Mouse (Mus musculus) stomach, postnatal 0 days (tissue): ENCODE data around the gene Gtf2ird2. TPM values are rescaled to one million over a fixed set of nuclear protein-coding genes. Genes with fewer than 3 reads are reported as not detected.
A peak's percentile ranks its signal among the peaks of the same experiment; 100 is the strongest.

Experiments used
- ATAC-seq: fragments of 200-750 bp; cut with Nextera tagmentation; 2 replicates; pipeline ENCODE4 v1.8.0; 2017; ENCODE audit not compliant: low FRiP score, low TSS enrichment
- DNase-seq: peaks from one replicate; pipeline ENCODE4 v3.0.0-alpha.2; 2016; ENCODE audit warnings: low spot score
- H3K27ac ChIP-seq: fragments of 300-500 bp; sonication (generic); replicated peaks from 2 replicates; pipeline ENCODE4 v1.5.1; 2014; ENCODE audit warnings: mild to moderate bottlenecking, control low read depth
- H3K27me3 ChIP-seq: fragments of 300-500 bp; sonication (generic); 2 replicates; pipeline ENCODE4 v1.6.1; 2014; ENCODE audit warnings: low read length; ENCODE audit not compliant: control insufficient read depth, insufficient read depth
- H3K36me3 ChIP-seq: fragments of 300-500 bp; sonication (generic); 2 replicates; pipeline ENCODE4 v1.6.1; 2014; ENCODE audit warnings: low read length, mixed read lengths; ENCODE audit not compliant: control insufficient read depth, insufficient read depth
- H3K4me1 ChIP-seq: fragments of 300-500 bp; sonication (generic); replicated peaks from 2 replicates; pipeline ENCODE4 v1.6.1; 2014; ENCODE audit warnings: antibody characterized with exemption; ENCODE audit not compliant: control insufficient read depth, insufficient read depth
- H3K4me2 ChIP-seq: fragments of 300-500 bp; sonication (generic); replicated peaks from 2 replicates; pipeline ENCODE4 v1.6.1; 2014; ENCODE audit warnings: low read depth, mild to moderate bottlenecking, control low read depth, moderate library complexity
- H3K4me3 ChIP-seq: fragments of 300-500 bp; sonication (generic); 2 replicates; pipeline ENCODE4 v1.5.1; 2014; ENCODE audit warnings: low read depth, low read length, control low read depth
- H3K9ac ChIP-seq: fragments of 300-500 bp; sonication (generic); 2 replicates; pipeline ENCODE4 v1.6.1; 2014; ENCODE audit warnings: mild to moderate bottlenecking, low read length, control low read depth, mixed read lengths
- H3K9me3 ChIP-seq: fragments of 300-500 bp; sonication (generic); 2 replicates; pipeline ENCODE4 v1.6.1; 2016; ENCODE audit warnings: low read length; ENCODE audit not compliant: control insufficient read depth
- CTCF ChIP-seq: IDR thresholded peaks from 2 replicates; pipeline ENCODE4 v1.5.1; 2016; ENCODE audit warnings: antibody characterized with exemption, low read depth, mild to moderate bottlenecking, moderate library complexity
- EP300 ChIP-seq: optimal IDR thresholded peaks from 2 replicates; pipeline ENCODE3; 2016; ENCODE audit warnings: antibody characterized with exemption
- WGBS: fragments of 180-500 bp; shearing (Covaris S2); extraction: QIAGEN DNeasy Blood & Tissue Kit; methylation state at CpG from one replicate; pipeline ENCODE4 v1.1.7; 2014; 5-methylcytosine and 5-hydroxymethylcytosine counted together
- polyA plus RNA-seq: library from polyadenylated mRNA; unstranded; fragments of >200 nt; fragmentation: Nextera tagmentation; extraction: Ambion mirVana; gene quantifications from 2 replicates; pipeline ENCODE4 v1.2.1, GENCODE M21; 2015

Gtf2ird2 gene
- polyA plus RNA-seq, 1 experiment from 2014 or later: 3.2 TPM

DNA sequence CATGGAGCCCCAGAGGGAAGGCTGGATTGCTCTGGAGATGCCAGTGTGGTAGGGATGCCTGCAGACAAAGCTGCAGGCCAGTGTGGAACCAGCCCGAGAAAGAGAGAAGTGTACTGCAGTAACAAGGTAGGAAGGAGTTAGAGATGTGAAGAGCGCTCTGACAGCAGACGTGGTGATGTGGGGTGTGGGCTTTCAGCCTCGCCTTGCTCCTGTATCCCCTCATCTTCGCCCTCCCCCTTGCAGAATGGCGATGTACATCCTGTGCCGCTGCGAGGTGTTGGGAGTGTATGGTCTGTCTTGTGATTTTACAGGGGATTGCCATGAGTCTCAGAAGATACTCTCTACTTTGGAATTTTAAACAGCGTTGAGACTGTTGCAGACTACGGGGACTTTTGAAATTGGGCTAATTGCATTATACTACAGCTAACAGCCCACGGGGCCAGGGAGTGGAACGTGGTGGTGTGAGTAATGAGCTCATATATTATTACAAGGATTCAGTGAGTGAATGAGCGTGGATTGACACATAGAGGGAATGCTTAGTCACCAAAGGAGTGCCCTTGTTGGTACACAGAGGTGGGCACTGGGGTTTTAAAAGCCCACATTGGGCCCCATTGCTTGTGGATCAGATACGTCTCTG lies 64.9 kb downstream of the Gtf2ird2 start:
- TF ChIP-seq CTCF (no peak), EP300 (no peak)
- no peak overlapping the region for H3K4me2 ChIP-seq
- 83% methylated on average over 14 of the region's 14 CpGs for WGBS

DNA sequence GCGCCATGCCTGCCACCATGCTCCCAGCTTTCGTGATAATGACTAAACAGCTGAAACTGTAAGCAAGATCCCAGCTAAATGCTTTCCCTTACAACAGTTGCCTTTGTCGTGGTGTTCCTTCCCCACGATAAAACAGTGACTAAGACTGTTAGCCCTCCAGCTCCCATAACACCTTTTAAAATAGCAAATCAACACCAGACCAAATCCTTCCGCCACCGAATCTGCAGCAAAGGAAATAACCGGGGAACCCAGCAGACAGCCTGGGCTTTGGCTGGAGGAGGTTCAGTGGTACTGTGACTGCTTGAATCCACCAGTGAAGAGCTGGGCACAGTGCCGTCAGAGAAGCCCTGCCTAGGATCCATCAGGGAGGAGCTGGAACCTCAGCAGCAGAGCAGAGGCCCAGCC lies 65.4 kb downstream of the Gtf2ird2 start:
- TF ChIP-seq CTCF: no peak
- no peak for TF ChIP-seq EP300
- peaks cover 60% of the 10 kb centered on the region for H3K36me3 ChIP-seq
- ATAC-seq (peak; percentile 25; the same call in 1 of the 2 replicates), DNase-seq (no peak)
- no peak overlapping the region for H3K9ac ChIP-seq
- peak overlapping the region; percentile 70 for H3K27ac ChIP-seq
- no peak overlapping the region for H3K4me3 ChIP-seq
- H3K27me3 ChIP-seq: no peaks in the 10 kb centered on the region
- no peaks in the 10 kb centered on the region for H3K9me3 ChIP-seq
- H3K4me2 ChIP-seq: no peak overlapping the region
- no peaks in the 10 kb centered on the region for H3K4me1 ChIP-seq
- WGBS: 69% methylated on average over 8 of the region's 8 CpGs

More for the DNA sequence above, 64.9 kb downstream of the Gtf2ird2 start:
- no peaks in the 10 kb centered on the region for H3K4me1 ChIP-seq
- H3K27ac ChIP-seq: peak overlapping the region; percentile 70
- no peaks in the 10 kb centered on the region for H3K27me3 ChIP-seq
- no peak overlapping the region for H3K4me3 ChIP-seq
- no peak overlapping the region for H3K9ac ChIP-seq
- peak; percentile 72 for ATAC-seq
- H3K9me3 ChIP-seq: no peaks in the 10 kb centered on the region
- DNase-seq: peak; percentile 49
- H3K36me3 ChIP-seq: peaks cover 66% of the 10 kb centered on the region

- Histone ChIP-seq H3K9me3 (no peaks in the 10 kb centered on the region), H3K36me3 (peaks cover 59% of the 10 kb centered on the region), H3K9ac (no peak overlapping the region), H3K4me3 (no peak overlapping the region), H3K4me1 (no peaks in the 10 kb centered on the region), H3K27ac (no peak overlapping the region), H3K4me2 (no peak overlapping the region), H3K27me3 (no peaks in the 10 kb centered on the region)
- DNase-seq (no peak), ATAC-seq (no peak)
- TF ChIP-seq CTCF (no peak), EP300 (no peak)
- WGBS: 90% methylated on average over 3 of the region's 3 CpGs
Observed at GRCm38 (mm10) chr5:134250601-134251000, 66.8 kb downstream of the Gtf2ird2 start.

DNA sequence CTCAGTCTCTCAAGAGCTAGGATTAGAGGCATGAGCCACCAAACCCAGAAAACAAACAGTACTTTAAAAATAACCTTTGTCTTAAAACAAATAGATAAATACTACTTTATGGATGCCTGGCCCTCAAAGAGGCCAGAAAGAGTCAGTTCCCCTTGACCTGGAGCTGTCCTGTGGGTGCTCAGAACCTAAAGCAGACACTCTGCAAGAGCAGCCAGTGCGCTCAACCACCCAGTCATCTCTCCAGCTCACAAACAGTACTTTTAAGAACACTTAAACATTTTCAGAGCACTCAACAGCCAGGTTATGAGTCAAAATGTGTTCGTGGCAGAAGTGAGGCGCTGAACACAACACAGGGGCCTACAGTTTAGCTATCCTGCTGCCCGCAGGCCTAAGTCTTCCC lies 67.3 kb downstream of the Gtf2ird2 start:
- Histone ChIP-seq H3K27me3 (no peaks in the 10 kb centered on the region), H3K36me3 (peaks cover 61% of the 10 kb centered on the region), H3K4me1 (no peaks in the 10 kb centered on the region), H3K4me2 (no peak overlapping the region), H3K27ac (peak overlapping the region; percentile 58), H3K9me3 (no peaks in the 10 kb centered on the region), H3K4me3 (no peak overlapping the region), H3K9ac (no peak overlapping the region)
- 93% methylated on average over 4 of the region's 4 CpGs for WGBS
- TF ChIP-seq EP300 (no peak), CTCF (no peak)
- DNase-seq: no peak
- no peak for ATAC-seq

DNA sequence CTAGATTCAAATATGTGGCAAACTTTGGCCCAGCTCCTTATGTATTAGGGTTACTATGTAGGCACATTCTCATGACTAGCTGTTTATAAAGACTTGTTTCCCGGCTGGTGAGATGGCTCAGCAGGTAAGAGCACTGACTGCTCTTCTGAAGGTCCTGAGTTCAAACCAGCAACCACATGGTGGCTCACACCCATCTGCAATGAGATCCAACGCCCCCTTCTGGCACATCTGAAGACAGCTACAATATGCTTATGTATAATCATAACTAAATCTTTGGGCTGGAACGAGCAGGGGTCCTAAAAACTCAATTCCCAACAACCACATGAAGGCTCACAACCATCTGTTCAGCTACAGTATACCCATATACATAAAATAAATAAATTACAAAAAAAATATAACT lies 70.0 kb downstream of the Gtf2ird2 start:
- Histone ChIP-seq H3K4me1 (no peaks in the 10 kb centered on the region), H3K4me3 (no peak overlapping the region), H3K27me3 (no peaks in the 10 kb centered on the region), H3K4me2 (no peak overlapping the region), H3K9ac (no peak overlapping the region), H3K36me3 (peaks cover 51% of the 10 kb centered on the region), H3K9me3 (no peaks in the 10 kb centered on the region), H3K27ac (no peak overlapping the region)
- DNase-seq (no peak), ATAC-seq (no peak)
- WGBS: 61% methylated on average over 3 of the region's 3 CpGs
- TF ChIP-seq EP300: no peak
- TF ChIP-seq CTCF: peak; percentile 56

GRCm38 (mm10) chr5:134255294-134255693 lies 71.5 kb downstream of the Gtf2ird2 start:
- Histone ChIP-seq H3K4me2 (no peak overlapping the region), H3K27ac (no peak overlapping the region), H3K9me3 (no peaks in the 10 kb centered on the region), H3K4me3 (no peak overlapping the region), H3K27me3 (no peaks in the 10 kb centered on the region), H3K4me1 (no peaks in the 10 kb centered on the region), H3K36me3 (peaks cover 46% of the 10 kb centered on the region), H3K9ac (no peak overlapping the region)
- DNase-seq (no peak), ATAC-seq (no peak)
- WGBS: 89% methylated on average over 10 of the region's 10 CpGs
- TF ChIP-seq CTCF (no peak), EP300 (no peak)
